Mouse (Mus musculus) embryo, embryonic 10 days (tissue): ENCODE data around the gene Aldh1l1.

Source experiments
- DNase-seq: peaks from one replicate; pipeline ENCODE4 v3.0.0-alpha.2; 2015; ENCODE audit warnings: low spot score

Gene Aldh1l1

GRCm38 (mm10) chr6:90594972-90595371 lies 108.7 kb downstream of the Aldh1l1 start:
- no peak for DNase-seq

GRCm38 (mm10) chr6:90597060-90597459 lies 110.8 kb downstream of the Aldh1l1 start:
- no peak for DNase-seq

- DNase-seq, result no peak
These were observed 111.4 kb downstream of the Aldh1l1 start for GRCm38 (mm10) chr6:90597592-90597991.

GRCm38 (mm10) chr6:90598197-90598596 lies 112.0 kb downstream of the Aldh1l1 start:
- DNase-seq, result no peak

GRCm38 (mm10) chr6:90600351-90600750 lies 114.1 kb downstream of the Aldh1l1 start:
- no peak for DNase-seq

- DNase-seq, result no peak
These were observed 115.5 kb downstream of the Aldh1l1 start for GRCm38 (mm10) chr6:90601736-90602135.

GRCm38 (mm10) chr6:90602304-90602703 lies 116.1 kb downstream of the Aldh1l1 start:
- DNase-seq, result no peak

GRCm38 (mm10) chr6:90603126-90603525 lies 116.9 kb downstream of the Aldh1l1 start:
- DNase-seq, result no peak

GRCm38 (mm10) chr6:90604130-90604529 lies 117.9 kb downstream of the Aldh1l1 start:
- DNase-seq, result no peak

- peak; percentile 89 for DNase-seq
These were observed 118.5 kb downstream of the Aldh1l1 start, which contains the start of gene Slc41a3 for GRCm38 (mm10) chr6:90604533-90605297. TSS of gene Slc41a3 (plus strand) at chr6:90604725.

- no peak for DNase-seq
These were observed 119.1 kb downstream of the Aldh1l1 start for GRCm38 (mm10) chr6:90605298-90605665.

GRCm38 (mm10) chr6:90606538-90606937 lies 120.3 kb downstream of the Aldh1l1 start:
- peak; percentile 83 for DNase-seq

GRCm38 (mm10) chr6:90607196-90607595 lies 121.0 kb downstream of the Aldh1l1 start:
- peak; percentile 85 for DNase-seq

- peak; percentile 45 for DNase-seq
These were observed 122.0 kb downstream of the Aldh1l1 start for GRCm38 (mm10) chr6:90608186-90608585.

GRCm38 (mm10) chr6:90610248-90610647 lies 124.0 kb downstream of the Aldh1l1 start:
- DNase-seq, result no peak

GRCm38 (mm10) chr6:90613277-90613676 lies 127.0 kb downstream of the Aldh1l1 start:
- no peak for DNase-seq

GRCm38 (mm10) chr6:90615362-90615761 lies 129.1 kb downstream of the Aldh1l1 start:
- DNase-seq, result no peak

- no peak for DNase-seq
These were observed 129.8 kb downstream of the Aldh1l1 start for GRCm38 (mm10) chr6:90615991-90616390.

- no peak for DNase-seq
These were observed 130.3 kb downstream of the Aldh1l1 start for GRCm38 (mm10) chr6:90616481-90616880.

GRCm38 (mm10) chr6:90618274-90618673 lies 132.0 kb downstream of the Aldh1l1 start:
- DNase-seq, result no peak

- no peak for DNase-seq
These were observed 132.8 kb downstream of the Aldh1l1 start for GRCm38 (mm10) chr6:90618821-90619636.

GRCm38 (mm10) chr6:90619936-90620335 lies 133.7 kb downstream of the Aldh1l1 start:
- no peak for DNase-seq
